Mouse (Mus musculus) gastrocnemius, adult 2 months (tissue): Measurements from ENCODE around the gene Plxdc1. TPM values are rescaled to one million over a fixed set of nuclear protein-coding genes. Genes with fewer than 3 reads are reported as not detected.

ENCODE experiments used
- DNase-seq: peaks from one replicate; pipeline ENCODE4 v3.0.0; 2022
- H3K27ac ChIP-seq: fragments of 200-600 bp; 2 replicates; pipeline ENCODE4 v1.8.1; 2022; ENCODE audit warnings: mild to moderate bottlenecking
- H3K4me3 ChIP-seq: fragments of 200-600 bp; 2 replicates; pipeline ENCODE4 v1.8.1; 2022; ENCODE audit warnings: mild to moderate bottlenecking, moderate library complexity
- CTCF ChIP-seq: fragments of 200-600 bp; IDR thresholded peaks from 2 replicates; pipeline ENCODE4 v1.8.1; 2022; ENCODE audit warnings: antibody characterized with exemption, mild to moderate bottlenecking, moderate library complexity
- intact Hi-C: fragments of 180-260 bp; cut with DNase I; formaldehyde crosslinking; loops from one replicate; pipeline ENCODE4 v1.15.1; 2025
- total RNA-seq, 2 experiments: library from RNA; stranded (reverse); gene quantifications; 2 replicates each; pipeline ENCODE4 v1.2.3; 2021

Plxdc1 gene
- total RNA-seq, 2 experiments from 2014 or later: 3.0 to 3.1 TPM

DNA sequence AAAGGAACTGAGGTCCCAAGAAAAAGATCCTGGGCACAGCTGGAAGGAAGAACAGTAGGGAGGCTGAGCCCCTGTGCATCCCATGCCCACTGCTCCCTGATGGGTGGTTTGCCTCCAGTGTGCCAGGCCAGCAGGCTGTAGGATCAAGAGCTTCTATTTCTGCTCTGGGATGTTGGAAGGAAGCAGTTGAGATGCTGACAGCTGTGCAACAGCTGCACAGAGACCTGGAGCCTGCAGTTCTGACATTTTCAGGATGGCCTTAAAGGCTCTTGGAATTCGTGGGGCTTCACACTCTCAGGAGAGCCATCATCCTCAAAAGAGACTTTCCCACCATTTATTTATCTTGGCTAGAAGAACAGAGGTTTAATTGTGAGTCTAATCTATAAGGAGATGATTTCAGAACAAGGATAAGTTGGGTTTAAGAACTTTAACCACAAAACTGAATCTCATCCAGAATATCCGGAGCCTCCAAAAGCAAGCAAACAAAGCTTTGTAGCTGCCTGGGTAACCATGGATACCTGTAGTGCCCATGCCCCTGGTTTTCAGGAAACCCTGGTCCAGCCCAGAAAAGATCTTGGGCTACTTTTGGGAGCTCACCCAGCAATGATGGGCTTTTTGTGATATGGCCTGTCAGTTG is 48.7 kb downstream of the Plxdc1 start:
- Histone ChIP-seq H3K27ac (peak overlapping the region; percentile 24; the same call in 1 of the 2 replicates), H3K4me3 (no peak overlapping the region)
- no peak for TF ChIP-seq CTCF
- intact Hi-C loops: loop anchor here (2.0 to 5.0 kb wide), 2 partner anchors 35 to 49 kb away; partner anchors contain the start of gene Plxdc1
- no peak for DNase-seq

DNA sequence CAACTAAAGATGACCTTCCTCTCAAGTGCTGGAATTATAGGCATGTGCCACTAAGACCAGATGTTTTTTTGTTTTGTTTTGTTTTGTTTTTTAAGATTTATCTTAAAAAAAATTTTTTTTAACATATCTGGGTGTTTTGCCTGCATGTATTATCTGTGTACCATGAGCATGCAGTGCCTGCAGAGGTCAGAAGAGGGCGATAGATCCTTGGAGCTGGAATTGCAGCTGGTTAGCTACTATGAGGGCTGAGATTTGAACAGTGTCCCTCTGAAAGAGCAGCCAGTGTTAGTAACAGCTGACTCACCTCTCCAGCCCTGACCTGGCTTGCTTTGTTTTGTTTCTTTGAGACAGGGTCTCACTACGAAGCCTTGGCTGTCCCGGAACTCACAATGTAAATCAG is 49.5 kb downstream of the Plxdc1 start:
- peak; percentile 58 for DNase-seq
- Histone ChIP-seq H3K27ac (no peak overlapping the region; the same call in 1 of the 2 replicates), H3K4me3 (no peak overlapping the region)
- intact Hi-C loops: loop anchor here (2.0 to 5.0 kb wide), 2 partner anchors 34 to 50 kb away; partner anchors contain the start of gene Plxdc1
- peak; percentile 82 for TF ChIP-seq CTCF

GRCm38 (mm10) chr11:97935913-97936575 is 50.2 kb downstream of the Plxdc1 start:
- peak; percentile 49 for DNase-seq
- Histone ChIP-seq H3K27ac (peak overlapping the region; percentile 20; the same call in 1 of the 2 replicates), H3K4me3 (no peak overlapping the region)
- TF ChIP-seq CTCF: no peak
- intact Hi-C loops: loop anchor here (2.0 to 5.0 kb wide), 2 partner anchors 34 to 51 kb away; partner anchors contain the start of gene Plxdc1

- intact Hi-C loops: no loop called here
Measured at GRCm38 (mm10) chr11:97933553-97933952, 52.7 kb downstream of the Plxdc1 start.

GRCm38 (mm10) chr11:97928905-97929304 is 57.3 kb downstream of the Plxdc1 start:
- H3K27ac ChIP-seq: peak overlapping the region; percentile 28; the same call in 1 of the 2 replicates

More at GRCm38 (mm10) chr11:97933553-97933952, 52.7 kb downstream of the Plxdc1 start:
- no peak overlapping the region for H3K4me3 ChIP-seq
- no peak for TF ChIP-seq CTCF
- H3K27ac ChIP-seq: no peak overlapping the region
- DNase-seq: no peak

DNA sequence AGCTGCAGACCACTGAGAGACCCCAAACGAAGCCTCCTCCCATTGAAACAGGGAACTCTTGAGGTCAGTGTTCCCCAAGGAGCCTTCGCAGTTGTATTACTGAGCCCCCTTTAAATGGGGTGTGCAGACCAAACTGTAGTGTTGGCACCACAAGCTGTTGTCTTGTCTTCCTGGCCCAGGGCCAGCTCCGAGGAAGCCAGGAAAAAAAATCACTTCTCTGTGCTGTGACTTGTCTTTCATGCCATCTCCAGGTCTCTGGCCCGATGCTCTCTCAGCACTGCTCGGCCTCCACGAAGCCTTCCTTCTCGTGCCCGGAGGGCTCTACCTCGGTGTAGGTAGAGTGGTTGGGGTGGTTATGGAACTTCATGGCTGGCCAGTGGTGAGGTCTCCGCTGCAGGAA is 62.0 kb downstream of the Plxdc1 start:
- Histone ChIP-seq H3K27ac (no peak overlapping the region), H3K4me3 (no peak overlapping the region)
- no peak for DNase-seq
- intact Hi-C loops: no loop called here
- TF ChIP-seq CTCF: no peak

More at GRCm38 (mm10) chr11:97928905-97929304, 57.3 kb downstream of the Plxdc1 start:
- no peak for DNase-seq
- TF ChIP-seq CTCF: no peak
- intact Hi-C loops: no loop called here
- no peak overlapping the region for H3K4me3 ChIP-seq

DNA sequence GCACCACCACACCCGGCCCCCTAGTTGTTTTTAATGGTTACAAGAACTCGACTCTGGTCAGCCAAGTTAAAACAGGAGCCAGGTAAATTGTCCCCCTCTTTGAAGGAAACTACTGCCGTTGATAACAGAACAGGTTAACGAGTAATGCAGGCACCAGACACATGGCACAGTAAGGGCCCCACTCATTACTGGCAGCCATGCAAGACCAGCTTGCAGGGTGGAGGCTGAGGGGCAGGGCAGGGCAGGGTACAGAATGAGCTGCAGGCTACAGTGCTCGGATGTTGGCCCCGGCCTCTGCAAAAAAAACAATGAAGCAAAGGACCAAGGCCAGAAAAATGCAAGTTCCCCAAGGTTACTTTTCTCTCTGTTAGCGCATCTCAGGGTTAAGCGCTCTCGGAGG is 62.6 kb downstream of the Plxdc1 start:
- intact Hi-C loops: no loop called here
- no peak for TF ChIP-seq CTCF
- DNase-seq: no peak

GRCm38 (mm10) chr11:97915974-97916503 is 70.2 kb downstream of the Plxdc1 start:
- H3K27ac ChIP-seq: no peak overlapping the region
- TF ChIP-seq CTCF: no peak
- intact Hi-C loops: no loop called here
- H3K4me3 ChIP-seq: no peak overlapping the region
- no peak for DNase-seq

More for the DNA sequence above, 62.6 kb downstream of the Plxdc1 start:
- H3K4me3 ChIP-seq: no peak overlapping the region
- H3K27ac ChIP-seq: no peak overlapping the region

- TF ChIP-seq CTCF: no peak
Measured at GRCm38 (mm10) chr11:97915471-97915870, 70.8 kb downstream of the Plxdc1 start.

GRCm38 (mm10) chr11:97913111-97913510 is 73.1 kb downstream of the Plxdc1 start:
- DNase-seq: no peak
- intact Hi-C loops: no loop called here
- Histone ChIP-seq H3K27ac (no peak overlapping the region), H3K4me3 (no peak overlapping the region)
- no peak for TF ChIP-seq CTCF

More at GRCm38 (mm10) chr11:97915471-97915870, 70.8 kb downstream of the Plxdc1 start:
- DNase-seq: no peak
- Histone ChIP-seq H3K27ac (no peak overlapping the region), H3K4me3 (no peak overlapping the region)
- intact Hi-C loops: no loop called here

DNA sequence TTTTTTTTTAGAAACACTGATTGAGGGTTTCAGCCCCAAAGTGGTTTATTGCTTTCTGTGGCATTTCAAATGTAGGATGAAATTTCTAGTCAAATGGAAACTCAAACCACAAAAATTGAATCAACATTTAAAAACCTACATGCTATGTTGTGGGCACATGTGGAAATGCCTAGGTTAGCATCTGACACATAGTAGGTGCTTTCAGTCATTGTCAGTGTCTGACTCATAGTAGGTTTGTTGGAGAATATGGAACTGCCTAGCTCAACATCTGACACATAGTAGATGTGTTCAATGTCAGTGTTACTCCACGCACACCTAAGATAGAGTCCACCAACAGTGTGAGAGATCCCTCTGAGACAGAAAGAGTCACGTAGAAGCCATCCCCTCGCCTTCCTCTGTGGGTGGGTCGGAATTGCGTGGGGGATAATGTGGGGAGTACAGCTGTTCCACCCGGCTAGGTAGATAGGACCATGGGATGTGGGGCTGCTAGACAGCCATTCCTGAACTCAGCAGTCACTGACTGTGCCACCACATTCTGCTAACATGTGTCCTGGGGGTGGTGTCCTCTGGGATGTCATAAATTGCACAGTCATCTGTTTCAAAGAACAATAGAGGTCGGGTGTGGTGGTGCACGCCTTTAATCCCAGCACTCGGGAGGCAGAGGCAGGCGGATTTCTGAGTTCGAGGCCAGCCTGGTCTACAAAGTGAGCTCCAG is 77.5 kb downstream of the Plxdc1 start:
- TF ChIP-seq CTCF: no peak
- intact Hi-C loops: no loop called here
- Histone ChIP-seq H3K4me3 (no peak overlapping the region), H3K27ac (no peak overlapping the region)
- DNase-seq: no peak

DNA sequence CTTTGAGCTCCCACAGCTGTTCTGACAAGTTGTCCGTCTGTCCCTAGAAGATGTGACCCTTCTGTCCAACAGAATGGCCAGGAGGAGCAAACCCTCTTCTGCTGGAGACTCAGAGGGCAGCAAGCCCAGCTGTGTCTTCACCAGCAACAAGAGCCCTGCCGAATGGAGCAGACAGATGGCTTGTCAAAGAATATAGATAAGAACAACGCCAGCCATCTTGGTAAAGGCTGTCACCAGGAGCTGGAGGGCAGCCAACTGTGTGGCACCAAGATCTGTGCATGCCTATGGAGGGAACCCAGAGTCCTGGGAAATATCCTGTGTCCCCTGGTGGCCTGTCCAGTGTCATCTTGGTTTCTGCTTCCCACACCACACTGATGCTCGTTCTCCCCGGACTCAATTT is 78.3 kb downstream of the Plxdc1 start:
- intact Hi-C loops: no loop called here
- no peak for TF ChIP-seq CTCF
- H3K27ac ChIP-seq: peak overlapping the region; percentile 48
- H3K4me3 ChIP-seq: no peak overlapping the region
- no peak for DNase-seq

- Histone ChIP-seq H3K4me3 (no peak overlapping the region), H3K27ac (peak overlapping the region; percentile 63)
- intact Hi-C loops: no loop called here
- no peak for DNase-seq
- no peak for TF ChIP-seq CTCF
Measured at GRCm38 (mm10) chr11:97906905-97907304, 79.3 kb downstream of the Plxdc1 start.
